Mouse (Mus musculus): Measurements from ENCODE around the gene Iqcg.

Gene Iqcg

GRCm38 (mm10) chr16:32972535-32972934, 83.5 kb downstream of the Iqcg start:
- DNase-seq: no peak
